Mouse (Mus musculus) kidney, postnatal 36 days (tissue): Measurements from ENCODE around the gene Prdm4.
A peak's percentile ranks its signal among the peaks of the same experiment; 100 is the strongest.

ENCODE experiments used
- DNase-seq, 2 experiments: peaks; one replicate each; pipeline ENCODE4 v3.0.0; 2021 to 2022; ENCODE audit warnings: mixed read lengths in 2 of 2

The Prdm4 gene

DNA sequence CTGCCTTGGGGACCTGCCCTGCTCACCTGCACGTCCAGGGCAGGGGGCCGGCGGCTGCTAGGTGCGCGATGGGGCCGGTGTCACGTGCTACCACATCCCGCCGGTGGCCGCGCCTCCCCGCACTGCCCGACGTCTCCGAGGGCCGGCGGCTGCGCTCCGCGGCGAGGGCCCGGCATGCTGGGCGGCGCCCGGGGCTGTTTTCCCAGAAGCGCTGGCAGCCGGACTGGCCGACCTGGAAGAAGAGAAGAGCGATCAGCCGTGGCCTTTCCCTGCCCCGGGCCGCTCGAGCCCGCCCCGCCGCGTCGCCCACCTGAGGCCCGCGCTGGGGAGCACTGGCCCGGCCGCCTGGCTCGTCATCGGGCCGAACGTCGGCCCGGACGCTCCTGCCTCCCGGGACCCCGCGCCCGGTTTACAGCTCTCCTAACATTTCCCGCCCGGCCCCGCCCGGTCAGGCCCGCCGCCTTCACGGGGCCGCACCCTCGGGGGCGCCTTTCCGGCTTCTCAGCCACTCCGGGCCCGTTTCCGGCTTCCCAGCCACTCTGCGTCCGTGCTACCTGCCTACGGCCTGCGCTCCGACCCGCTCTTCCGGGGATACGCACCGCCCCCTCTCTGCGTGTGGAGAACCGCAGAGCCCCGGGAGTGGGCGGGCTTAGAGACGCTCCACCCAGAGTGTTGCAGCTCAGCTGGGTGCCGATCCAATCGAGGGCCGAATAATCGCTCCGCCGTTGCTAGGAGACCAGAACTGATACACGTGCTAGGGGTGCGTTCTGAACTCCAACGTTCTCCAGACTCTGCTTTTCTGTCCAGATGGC lies at the start of gene Prdm4:
TSS of gene Prdm4 (minus strand) at position 645 of the 812 bp plus-strand sequence.
- DNase-seq, result peak; percentile 99

DNA sequence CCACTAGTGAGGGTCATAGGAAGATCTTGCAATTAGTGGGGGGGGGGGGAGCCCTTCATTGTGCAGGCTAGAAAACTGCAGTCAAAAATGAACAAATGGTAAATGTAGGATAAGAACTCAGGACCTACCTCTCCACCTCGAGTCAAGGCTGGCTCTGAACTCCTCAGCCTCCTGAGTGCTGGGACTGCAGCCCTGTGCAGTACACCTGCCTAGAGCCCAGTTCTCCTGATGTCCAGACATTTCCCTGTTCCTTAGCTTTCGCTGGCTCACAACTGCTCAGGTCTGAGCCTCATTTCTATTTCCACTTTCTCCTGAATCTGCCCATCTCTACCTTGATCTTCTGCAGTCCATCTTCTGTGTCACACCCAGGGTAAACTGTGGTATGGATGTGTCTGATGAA lies 49.5 kb upstream of the Prdm4 start:
- DNase-seq, result no peak

DNA sequence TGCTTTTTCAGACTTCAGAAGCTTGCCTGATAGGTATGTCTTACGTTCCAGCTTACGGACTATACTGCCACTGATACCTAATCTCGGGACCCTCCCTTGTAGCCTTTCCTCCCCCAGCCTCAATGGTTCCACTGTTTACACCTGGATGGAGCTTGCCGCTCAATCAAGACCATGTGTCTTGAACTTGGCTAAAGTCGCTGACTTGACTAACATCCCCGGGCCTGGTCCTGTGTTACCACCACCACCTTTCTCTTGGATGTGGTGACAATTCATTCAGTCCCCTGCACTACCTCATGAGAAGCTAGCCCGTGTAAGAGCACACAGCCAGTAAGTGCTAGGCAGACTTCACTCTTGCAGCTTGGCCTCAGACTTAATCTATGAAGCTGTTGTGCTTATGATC lies 47.4 kb upstream of the Prdm4 start:
- DNase-seq, result no peak

DNA sequence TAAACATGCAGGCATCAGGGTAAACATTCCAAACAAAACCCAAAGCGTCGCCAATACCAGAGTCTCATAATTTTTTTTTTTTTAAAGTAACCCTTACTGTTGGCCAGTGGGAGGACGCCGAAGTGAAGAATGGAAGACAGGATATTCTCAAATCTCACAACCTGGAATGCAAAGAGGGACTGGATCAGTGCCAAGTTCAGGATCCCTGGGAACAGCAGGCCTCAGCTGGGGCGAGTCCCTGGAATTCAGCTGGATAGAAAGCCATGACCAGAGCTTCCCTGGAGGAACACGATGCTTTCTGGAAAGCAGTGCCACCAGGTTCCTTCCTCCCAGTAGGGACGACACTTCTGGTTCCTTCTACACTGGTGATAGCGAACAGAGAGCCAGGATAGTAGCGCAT lies 46.0 kb upstream of the Prdm4 start:
- DNase-seq, result no peak

DNA sequence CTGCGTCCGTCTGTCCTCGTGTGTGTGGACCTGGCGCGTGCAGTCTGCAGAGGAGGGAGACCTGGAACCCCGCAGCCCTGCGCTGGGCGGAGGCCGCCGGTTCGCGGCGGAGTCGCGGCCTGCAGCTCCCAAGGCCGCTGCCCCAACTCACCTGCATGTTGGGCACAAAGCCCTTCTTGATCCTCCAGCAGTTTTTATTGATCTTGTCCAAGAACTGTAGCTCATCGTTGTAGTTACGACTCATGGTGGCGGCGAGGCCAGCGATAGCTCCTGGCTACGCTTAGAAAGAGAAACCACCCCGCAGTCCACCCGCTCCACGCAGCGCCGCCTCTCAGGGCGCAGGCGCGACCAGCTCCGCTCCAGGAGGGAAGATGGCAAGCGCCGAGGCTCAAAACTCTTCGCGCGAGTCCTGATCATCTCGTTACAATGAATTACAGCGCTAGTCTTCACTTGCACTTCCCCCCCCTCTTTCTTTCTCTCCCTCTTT lies 40.6 kb upstream of the Prdm4 start, which contains the start of gene Rtcb:
TSS of gene Rtcb (minus strand) at position 360 of the 487 bp plus-strand sequence.
- DNase-seq, result peak; percentile 96 to 99

DNA sequence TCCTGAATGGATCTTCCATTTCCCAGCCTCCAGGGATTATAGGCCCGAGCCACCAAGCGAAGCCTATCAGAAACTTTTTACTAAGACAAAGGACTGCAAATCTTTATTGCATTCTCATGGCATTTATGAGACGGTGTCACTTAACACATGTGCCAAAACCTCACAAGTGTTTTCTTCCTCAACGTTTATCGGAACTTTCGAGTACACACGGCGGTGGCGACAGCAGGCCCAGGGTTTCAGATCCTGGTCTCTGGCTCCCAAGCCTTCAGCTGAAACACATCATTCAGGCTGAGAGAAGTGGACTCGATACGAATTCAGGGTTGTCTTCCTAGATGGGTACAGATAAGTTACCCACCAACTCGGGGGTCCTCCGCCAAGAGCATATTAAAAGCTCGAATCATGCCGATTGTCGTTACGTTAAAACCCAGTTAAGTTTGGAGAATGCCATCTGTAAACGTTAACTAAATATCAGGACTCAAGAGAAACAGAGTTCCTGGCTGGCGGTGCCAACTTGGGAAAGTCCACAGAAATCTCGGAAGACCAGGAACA lies 40.0 kb upstream of the Prdm4 start:
- DNase-seq, result no peak

DNA sequence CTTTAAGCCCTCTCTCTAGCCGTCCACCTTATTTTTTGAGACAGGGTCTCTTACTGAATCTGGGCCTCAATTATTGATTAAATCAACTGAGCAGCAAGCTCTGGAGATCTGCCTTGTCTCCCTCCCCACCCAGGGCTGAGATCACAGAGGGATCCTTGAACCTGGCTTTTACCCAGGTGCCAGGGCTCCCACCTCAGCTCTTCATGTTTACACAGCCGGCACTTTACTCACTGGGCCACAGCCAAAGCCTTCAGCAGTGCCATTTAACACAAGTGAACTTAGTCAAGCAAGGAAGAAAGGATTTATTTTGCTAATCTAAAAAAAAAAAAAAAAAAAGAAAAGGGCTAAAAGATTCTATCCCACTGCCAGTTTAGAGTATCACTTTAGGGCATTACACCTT lies 37.5 kb upstream of the Prdm4 start:
- DNase-seq, result peak; percentile 33 to 58

DNA sequence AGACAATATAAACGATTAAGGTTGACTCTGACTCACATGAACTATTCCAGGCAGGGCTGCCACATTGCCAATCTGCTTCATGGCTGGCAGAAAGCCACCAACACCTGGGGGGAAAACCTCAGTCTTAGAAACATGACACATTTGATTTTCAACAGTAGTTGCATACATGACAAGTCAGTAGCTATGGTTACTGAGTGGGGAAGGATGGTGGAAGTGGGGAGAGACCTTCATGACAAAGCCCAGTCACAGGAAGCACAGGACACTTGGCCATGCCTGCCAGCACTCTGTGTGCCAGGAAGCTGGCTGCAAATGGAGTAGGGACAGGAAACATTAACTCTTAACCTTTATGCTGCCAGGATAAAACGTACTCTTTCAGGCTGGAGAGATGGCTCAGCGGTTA lies 36.5 kb upstream of the Prdm4 start:
- peak; percentile 40 to 50 for DNase-seq

DNA sequence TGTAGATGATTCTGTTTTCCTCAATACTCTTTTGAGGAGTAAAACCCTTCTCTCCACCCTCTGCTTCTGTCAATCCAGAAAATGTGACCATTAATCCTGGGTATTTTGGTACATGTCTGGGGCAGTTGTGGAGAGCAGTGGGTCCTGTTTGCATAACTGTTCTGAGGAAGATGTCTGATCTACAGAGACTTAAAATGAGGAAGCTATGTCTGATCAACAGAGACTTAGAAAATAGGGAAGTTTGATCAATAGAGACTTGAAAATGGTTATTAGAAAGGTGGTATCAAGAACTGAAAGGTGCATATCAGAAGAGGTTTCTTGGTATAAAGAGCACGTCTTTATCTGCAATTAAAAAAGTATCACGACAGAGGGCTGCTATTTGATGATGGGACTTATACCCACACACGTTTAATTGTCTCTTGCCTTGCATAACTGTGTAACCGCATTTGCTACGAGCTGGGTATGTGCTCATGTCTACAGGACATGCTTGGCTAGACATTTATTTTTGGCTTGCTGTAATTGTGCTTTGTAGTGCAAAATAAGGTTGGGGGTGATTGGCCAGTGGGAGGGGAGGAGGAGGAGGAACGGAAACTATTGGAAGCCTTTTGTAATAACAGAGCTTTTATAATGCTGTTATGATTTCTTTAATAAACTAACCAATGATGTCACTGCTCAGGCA lies 35.0 kb upstream of the Prdm4 start:
- no peak for DNase-seq

DNA sequence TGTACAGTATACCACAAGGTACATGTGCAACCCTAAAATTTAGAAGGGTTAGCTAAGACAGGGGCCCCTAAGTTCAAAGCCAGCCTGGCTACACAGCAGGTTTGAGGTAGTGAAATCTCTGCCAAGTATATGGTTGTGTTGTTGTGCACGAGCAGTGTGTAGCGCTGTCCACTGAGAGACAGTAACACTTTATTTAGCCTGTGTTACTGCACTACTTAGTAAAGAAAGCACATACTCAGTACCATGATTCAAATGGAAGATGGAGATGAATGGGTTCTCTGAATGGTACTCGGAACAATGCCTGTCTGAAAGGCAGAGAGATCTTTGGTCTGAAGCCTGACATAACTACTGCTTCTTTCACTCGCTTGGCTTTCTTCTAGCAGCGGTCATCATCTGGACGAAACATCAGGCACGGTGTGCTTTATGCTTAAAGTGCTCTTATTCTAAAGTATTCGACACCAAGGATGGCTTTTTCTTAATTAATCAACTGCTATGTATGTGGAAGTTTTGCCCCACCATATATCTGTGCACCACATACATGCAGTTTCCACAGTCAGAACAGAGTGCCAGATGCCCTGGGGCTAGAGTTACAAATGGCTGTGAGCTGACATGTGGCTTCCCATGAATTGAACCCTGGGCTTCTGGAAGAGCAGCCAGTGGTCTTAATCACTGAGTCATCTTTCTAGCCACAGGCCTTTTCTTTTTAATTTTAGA lies 31.7 kb upstream of the Prdm4 start:
- DNase-seq, result no peak

DNA sequence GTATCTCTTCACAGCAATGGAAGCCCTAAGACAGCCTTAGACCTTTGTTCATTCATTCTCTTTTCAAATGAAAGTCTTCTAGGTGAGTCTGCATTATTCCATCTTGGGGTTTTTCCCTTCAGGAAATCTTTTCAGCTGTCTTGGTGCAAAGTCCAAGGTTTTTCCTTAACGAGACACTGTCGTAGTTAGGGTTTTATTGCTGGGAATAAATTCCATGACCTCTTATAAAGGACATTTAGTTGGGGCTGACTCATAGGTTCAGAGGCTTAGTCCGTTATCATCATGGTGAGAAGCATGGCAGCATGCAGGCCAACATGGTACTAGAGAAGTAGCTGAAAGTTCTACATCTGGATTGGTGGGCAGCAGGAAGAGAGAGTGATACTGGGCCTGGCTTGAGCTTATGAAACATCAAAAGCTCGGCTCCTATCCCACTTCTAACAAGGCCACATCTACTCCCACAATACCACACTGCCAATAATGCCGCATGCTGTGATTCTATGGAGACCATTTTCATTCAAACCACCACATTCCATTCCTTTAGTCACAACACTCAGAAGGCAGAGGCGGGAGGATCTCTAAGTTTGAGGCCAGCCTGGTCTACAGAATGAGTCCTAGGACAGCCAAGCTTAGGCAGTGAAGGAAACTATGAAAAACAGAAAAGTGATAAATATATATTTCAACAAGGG lies 19.5 kb upstream of the Prdm4 start:
- no peak for DNase-seq

DNA sequence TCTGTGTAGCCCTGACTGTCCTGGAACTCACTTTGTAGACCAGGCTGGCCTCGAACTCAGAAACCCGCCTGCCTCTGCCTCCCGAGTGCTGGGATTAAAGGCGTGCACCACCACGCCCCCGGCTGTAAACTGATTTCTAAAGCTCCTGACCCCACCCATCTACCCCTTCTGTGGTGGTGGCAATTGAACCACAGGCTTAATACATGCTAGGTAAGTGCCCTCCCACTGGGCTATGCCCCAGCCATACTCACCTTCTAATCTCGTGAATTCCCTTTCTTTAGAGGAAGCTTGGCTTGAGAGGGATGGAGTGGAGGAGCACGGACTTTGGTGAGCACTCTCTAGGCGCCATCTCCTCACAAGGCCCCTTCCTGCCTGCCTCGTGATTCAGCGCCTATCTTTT lies 13.0 kb upstream of the Prdm4 start:
- DNase-seq, result no peak

DNA sequence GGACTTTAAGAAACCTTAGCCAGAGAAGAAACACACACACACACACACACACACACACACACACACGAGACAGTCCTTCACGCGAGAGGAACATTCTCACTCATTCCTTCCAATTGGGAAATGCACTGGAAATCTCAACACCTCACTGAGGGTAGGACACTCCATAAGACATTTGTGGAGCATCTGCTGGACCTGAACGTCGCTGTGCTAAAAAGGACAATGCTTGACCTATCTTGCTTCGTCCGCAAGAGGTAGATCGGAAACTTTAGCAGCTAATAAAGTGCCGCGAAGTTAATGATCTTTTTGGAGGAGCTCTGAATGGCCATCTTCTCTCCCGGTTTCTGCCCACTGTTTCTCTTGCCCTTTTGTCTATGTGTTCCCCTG lies 12.3 kb upstream of the Prdm4 start:
- no peak for DNase-seq

DNA sequence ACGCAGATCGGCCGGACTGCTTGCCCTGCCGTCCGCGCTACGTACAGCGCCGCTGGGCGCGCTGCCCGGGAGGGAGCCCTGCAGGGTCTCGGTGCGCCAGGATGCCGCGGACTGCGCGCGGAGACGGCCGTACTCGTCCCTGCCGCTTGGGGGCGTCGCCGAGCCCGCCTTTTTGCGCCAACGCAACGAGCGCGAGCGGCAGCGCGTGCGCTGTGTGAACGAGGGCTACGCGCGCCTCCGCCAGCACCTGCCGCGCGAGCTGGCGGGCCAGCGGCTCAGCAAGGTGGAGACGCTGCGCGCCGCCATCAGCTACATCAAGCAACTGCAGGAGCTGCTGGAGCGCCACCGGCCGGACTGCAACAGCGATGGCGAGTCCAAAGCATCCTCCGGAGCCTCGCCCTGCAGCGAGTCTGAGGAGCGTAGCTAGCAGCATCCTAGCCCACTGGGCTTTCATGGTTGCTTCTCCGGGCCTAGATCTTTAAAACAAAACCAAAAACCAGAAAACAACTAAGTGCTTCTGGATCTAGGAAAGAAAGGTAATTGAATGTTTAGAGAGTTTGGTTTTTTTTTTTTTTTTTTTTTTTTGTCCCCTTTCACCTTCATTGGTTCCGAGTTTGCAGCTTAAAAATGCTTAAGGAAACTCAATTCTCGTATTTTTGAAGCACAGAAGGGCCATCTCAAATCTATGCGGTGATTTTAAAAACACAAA lies 11.7 kb upstream of the Prdm4 start:
- DNase-seq, result peak; percentile 75 to 80

DNA sequence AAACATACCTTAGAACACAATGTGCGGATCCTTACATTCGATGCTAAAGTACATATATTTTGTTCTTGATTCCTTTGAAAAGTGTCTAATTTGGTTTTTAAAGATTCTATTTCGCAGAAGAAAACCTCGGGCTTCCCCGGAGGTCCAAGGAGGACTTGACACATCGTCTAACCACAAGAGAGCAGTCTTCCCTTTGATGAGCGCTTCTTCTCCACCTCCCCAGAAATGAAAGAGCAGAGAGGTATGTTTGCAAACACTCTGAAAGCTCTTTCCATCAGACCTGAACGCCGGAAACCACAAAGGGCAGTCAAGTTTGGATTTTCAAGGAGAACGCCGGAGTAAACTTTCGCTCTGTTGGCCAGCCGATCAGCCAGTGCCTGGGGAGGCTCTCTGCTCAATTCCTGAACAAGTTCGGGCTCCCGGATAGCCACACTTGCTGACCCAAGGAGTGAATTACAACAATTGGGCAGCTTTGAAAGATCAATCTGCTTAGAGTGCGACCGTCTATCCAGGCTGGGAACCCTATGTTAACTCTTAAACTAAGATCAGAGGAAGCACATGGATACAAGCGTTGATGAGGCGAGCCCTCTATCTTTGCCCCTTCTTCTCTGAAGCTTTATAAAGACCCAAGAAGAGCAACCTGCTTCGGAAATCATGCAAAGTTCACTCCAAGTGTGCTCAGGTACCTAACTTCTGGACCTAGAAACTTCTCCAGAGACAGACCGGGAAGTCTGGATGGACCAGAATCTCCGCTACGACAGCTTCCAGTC lies 10.9 kb upstream of the Prdm4 start, which contains the start of gene Ascl4:
TSS of gene Ascl4 (plus strand) at position 6 of the 770 bp plus-strand sequence.
- peak; percentile 12 to 36 for DNase-seq

DNA sequence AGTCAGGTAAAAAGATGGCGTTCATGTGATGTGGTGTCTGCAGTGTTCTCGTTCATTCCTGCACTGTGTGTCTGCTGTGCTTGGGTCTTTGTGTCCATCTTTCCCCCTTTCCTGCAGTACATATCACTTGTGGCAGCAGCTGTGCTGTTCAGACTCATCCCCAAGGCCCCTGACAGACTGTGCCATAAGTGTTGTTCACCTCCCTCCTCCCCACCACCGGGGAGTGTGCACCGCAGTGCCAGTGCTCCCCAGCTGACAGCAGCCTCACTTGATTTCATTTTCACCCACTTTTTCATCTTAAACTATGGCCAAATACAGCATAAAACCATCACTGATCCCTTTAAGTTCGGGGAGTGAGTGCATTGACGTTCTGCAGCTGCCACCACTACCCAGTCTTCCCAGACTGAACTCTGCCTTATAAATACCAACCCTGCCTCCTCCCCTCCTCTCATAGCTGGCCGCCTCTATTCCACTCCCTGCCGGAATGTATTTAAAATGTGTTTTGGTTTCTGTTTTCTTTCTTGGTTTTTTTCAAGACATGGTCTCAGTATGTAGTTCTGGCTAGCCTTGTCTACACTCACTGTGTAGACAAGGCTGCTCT lies 37.0 kb downstream of the Prdm4 start:
- no peak for DNase-seq

DNA sequence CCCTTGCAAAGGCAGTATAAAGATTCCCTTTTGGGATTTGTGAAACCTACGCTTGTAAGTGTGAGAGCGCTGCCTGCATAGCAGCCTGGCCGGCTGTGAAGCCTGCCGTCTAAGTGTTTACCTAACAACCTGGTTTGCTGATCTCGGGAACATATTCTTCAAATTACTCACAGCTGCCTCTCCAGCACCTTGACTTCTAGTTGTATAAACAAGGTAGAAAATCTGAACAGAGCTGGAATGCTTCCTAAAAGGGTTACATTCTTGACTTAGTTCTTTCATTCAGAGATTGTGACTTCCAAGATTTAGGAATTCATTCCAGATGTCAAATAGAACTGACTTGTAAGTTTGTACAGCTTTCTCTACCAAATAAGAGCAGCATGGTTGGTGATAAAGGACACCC lies 41.1 kb downstream of the Prdm4 start:
- peak in 1 of 2 experiments; percentile 4 for DNase-seq

DNA sequence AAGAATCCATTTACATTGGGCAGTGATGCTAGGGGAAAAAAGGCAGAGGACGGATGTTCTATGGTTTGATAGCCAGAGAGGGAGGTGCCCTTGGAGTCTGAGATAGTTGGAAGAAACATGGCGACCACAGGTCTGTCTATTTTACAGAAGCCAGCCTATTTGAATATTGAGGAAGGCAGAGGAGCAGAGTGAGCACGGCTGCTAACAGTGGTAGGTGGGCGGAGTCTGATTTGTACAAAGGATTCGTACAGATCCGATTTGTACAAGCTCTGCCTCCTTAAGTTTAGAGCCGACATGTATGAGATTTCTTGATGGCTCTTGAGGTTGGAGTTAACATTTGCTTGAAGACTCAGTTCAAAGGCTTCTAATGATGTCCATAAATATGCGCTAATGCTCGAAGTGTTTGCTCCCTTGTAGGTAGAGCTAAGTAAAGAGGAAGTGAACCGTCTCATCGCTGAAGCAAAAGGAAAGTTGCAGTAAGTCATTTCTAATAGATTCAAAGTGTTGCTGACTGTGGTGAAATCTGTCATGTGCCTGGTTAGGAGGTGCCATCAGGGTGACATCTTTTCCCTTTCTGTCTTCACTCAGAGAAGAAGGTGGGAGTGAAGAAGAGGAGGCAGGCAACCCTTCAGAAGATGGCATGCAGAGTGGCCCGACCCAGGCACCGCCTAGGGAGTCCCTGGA lies 42.9 kb downstream of the Prdm4 start:
- no peak for DNase-seq

DNA sequence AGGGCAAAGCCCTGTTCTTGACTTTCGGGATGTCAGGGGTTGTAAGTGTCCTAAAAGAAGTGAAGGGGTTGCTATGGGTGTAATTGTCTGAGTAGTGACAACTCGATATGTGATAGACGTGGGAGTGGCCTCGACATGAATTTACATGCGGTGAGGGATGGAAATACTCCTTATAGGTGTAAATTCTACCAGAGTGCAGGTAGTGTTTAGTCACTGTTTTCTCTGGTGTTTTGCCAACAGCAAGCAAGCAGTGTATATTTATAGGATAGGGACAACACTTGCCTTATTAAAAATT lies 44.5 kb downstream of the Prdm4 start:
- DNase-seq, result no peak
